Mouse (Mus musculus) Patski (cell line): Measurements from ENCODE around the gene Gm3604. TPM values are rescaled to one million over a fixed set of nuclear protein-coding genes. Genes with fewer than 3 reads are reported as not detected.
A peak's percentile ranks its signal among the peaks of the same experiment; 100 is the strongest.
"Not testable (repeated sequence)": the region's sequence is repeated elsewhere in the genome, so short reads cannot be mapped to it uniquely, and the experiment has no call there.

Source experiments
- ATAC-seq: fragments of 100-300 bp; one replicate; pipeline ENCODE4 v1.8.0; 2021
- CTCF ChIA-PET: fragments of 350-600 bp; sonication (Branson Sonifier 250); formaldehyde crosslinking; loops from one replicate; lab custom pipeline; 2022; ENCODE audit warnings: inconsistent platforms; lab: Charles Lee
- POLR2A ChIA-PET: fragments of 350-600 bp; sonication (Branson Sonifier 250); formaldehyde crosslinking; loops from one replicate; lab custom pipeline; 2022; ENCODE audit warnings: antibody characterized with exemption, inconsistent platforms; lab: Charles Lee
- DNase-seq: peaks from one replicate; pipeline ENCODE4 v3.0.0-alpha.2; 2011; ENCODE audit warnings: low read depth, low spot score
- H3K27me3 ChIP-seq: fragments of 371-371 bp; one replicate; pipeline ENCODE4 v1.5.1; 2021
- CTCF ChIP-seq: fragments of 100-300 bp; IDR thresholded peaks from one replicate; pipeline ENCODE4 v1.5.1; 2021
- in situ Hi-C: fragments of 300-500 bp; cut with MboI; formaldehyde crosslinking; loops from 3 replicates; pipeline ENCODE4 v1.11.1; 2018; ENCODE audit warnings: low pct_unique_long_range_greater_than_20kb, mixed read lengths
- polyA plus RNA-seq: library from polyadenylated mRNA; unstranded; gene quantifications from one replicate; pipeline ENCODE4 v1.2.3, GENCODE M21; 2021

The Gm3604 gene
- polyA plus RNA-seq: 0.50 TPM

DNA sequence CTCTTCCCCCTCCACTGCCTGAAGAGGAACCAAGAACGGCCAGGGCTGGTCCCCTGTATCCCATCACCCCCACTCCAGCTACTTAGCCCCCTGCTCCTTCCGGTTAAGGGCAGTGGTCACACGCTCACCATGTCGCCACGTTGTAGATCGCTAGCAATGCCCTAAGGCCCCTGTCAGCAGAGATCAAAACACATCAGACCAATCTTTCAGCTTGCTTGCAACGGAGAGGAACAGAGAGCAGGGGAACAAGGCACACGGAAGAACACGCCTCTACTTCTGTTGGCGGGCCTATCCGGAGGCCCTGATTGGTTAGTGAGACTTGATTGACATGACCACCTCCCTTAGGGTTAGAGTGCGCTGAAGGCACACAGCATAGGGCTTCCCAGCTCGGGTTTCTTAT is at the start of gene Gm3604:
Gm3604 (minus strand) TSS at position 226 of the 400 bp plus-strand sequence.
- CTCF ChIA-PET, POLR2A ChIA-PET, DNase-seq, H3K27me3 ChIP-seq: not testable (repeated sequence)
- peak; percentile 54 for ATAC-seq
- in situ Hi-C loops: loop anchor here (25.0 kb wide), 1 partner anchor 371 kb away; no protein-coding TSS in a partner anchor

DNA sequence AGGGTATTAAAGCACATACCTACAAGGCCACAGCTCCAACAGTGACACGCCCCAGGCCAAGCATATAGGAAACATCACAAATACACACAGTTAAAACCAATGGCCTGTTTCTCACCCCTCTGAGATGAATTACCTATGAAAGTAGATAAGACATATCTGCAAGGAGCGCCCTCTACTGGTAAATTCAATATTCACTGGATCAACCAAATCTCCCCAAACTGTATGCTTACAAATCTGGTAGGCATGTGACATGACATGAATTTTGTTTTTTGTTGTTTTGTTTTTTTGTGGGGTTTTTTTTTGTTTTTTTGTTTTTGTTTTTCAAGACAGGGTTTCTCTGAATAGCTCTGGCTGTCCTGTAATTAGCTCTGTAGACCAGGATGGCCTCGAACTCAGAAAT is 16.2 kb upstream of the Gm3604 start:
- DNase-seq, POLR2A ChIA-PET, ATAC-seq, CTCF ChIA-PET, H3K27me3 ChIP-seq: not testable (repeated sequence)
- in situ Hi-C loops: loop anchor here (25.0 kb wide), 1 partner anchor 387 kb away; no protein-coding TSS in a partner anchor

DNA sequence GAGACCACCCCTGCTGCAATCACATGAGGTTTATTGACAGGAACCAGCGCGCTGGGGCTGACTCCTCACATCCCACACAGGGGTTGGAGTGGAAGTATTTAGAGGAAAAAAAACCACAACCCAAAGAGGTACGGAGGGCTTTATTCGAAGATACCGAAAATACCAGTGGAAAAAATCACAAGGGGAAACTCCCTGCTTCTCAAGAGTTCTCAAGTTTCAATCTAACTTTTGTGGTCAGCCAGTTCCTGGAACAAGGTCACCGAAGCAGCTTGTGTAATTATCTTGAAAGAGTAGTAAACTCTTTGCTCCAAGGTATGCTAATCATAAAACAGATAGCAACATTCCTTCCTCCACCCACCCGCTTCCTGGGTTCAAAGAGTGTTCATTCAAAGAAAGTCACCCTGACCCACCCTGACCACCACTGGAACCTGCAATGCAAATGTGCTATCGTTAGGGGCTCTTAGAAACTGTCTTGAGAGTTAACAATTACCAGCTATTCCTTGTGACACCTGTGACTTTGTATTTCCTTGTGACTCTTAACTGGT is 7.2 kb upstream of the Gm3604 start:
- in situ Hi-C loops: loop anchor here (25.0 kb wide), 1 partner anchor 378 kb away; no protein-coding TSS in a partner anchor
- POLR2A ChIA-PET, H3K27me3 ChIP-seq, CTCF ChIA-PET, DNase-seq: not testable (repeated sequence)
- ATAC-seq: peak; percentile 31

DNA sequence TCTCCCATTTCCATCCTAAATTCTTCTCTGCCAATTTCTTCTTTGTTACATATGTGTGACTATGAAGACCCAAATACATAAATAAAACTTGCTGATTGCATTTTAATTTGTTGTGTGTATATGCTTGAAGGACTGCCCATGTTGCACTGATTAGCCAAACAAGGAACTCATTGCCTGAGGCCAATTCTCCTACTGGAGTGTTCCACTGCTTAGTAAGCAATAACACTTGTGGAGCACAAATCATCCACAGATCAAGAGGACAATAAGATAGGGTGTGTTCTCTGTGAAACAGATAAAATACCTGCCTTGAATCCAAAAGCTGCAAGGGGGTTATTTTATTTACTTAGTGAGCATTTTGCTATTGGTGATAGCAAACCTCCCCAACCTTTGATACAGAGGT is 51.2 kb downstream of the Gm3604 start:
- DNase-seq: no peak
- TF ChIP-seq CTCF: no peak
- no peaks in the 10 kb centered on the region for H3K27me3 ChIP-seq
- in situ Hi-C loops: no loop called here
- ChIA-PET POLR2A (no interaction called here), CTCF (no interaction called here)
- ATAC-seq: no peak

DNA sequence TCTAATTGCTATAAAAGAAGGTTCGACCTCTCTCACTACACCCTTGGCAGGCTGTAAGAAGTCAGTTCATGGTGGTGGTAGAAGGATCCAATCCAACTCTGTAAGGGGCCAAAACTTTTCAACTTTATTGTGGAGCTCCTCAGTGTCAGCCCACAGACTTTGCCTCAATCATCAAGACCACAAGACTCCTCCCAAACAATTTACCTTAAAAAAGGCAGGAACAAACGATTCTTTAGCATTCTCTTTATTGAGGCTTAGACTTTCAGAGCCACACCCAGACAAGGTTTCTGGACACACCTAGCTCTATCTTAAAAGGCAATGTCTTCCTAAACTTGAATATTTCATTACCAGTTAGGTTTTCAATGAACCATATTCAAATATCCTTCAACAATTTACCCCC is 51.6 kb downstream of the Gm3604 start:
- in situ Hi-C loops: no loop called here
- ATAC-seq: no peak
- CTCF ChIA-PET: no interaction called here
- no peak for DNase-seq
- no peak for TF ChIP-seq CTCF
- H3K27me3 ChIP-seq: no peaks in the 10 kb centered on the region
- POLR2A ChIA-PET: no interaction called here

Other genes with a start within 250 kb of the Gm3604 start
- gene Gm49359, start 83.7 kb upstream of the Gm3604 start, polyA plus RNA-seq: 9.1 TPM
- gene Zfp935, start 175.3 kb upstream of the Gm3604 start, polyA plus RNA-seq: 0.95 TPM
- 4.9 TPM for gene Zfp934, start 188.0 kb upstream of the Gm3604 start, polyA plus RNA-seq
- gene 6720489N17Rik, start 241.0 kb upstream of the Gm3604 start, polyA plus RNA-seq: 0.28 TPM